Mouse (Mus musculus): ENCODE data around the gene Slc25a48.
A peak's percentile ranks its signal among the peaks of the same experiment; 100 is the strongest.

Slc25a48 gene

GRCm38 (mm10) chr13:56449239-56450030 is 11.3 kb downstream of the Slc25a48 start:
- no peak for DNase-seq (ENCODE audit: low read depth, low spot score)

GRCm38 (mm10) chr13:56450035-56450434 is 11.9 kb downstream of the Slc25a48 start:
- no peak for DNase-seq (ENCODE audit: low read depth, low spot score)

GRCm38 (mm10) chr13:56458001-56458400 is 19.8 kb downstream of the Slc25a48 start:
- DNase-seq (ENCODE audit: low read depth, low spot score) = no peak

GRCm38 (mm10) chr13:56461460-56461859 is 23.3 kb downstream of the Slc25a48 start:
- no peak for DNase-seq (ENCODE audit: low read depth, low spot score)

GRCm38 (mm10) chr13:56462791-56463190 is 24.6 kb downstream of the Slc25a48 start:
- no peak for DNase-seq (ENCODE audit: low read depth, low spot score)

GRCm38 (mm10) chr13:56463261-56463660 is 25.1 kb downstream of the Slc25a48 start:
- DNase-seq (ENCODE audit: low read depth, low spot score) = no peak

GRCm38 (mm10) chr13:56463750-56464149 is 25.6 kb downstream of the Slc25a48 start:
- DNase-seq (ENCODE audit: low read depth, low spot score) = no peak

- DNase-seq (ENCODE audit: low read depth, low spot score) = no peak
Measured at GRCm38 (mm10) chr13:56467786-56468185, 29.6 kb downstream of the Slc25a48 start.

GRCm38 (mm10) chr13:56468536-56468935 is 30.4 kb downstream of the Slc25a48 start:
- DNase-seq (ENCODE audit: low read depth, low spot score) = no peak

GRCm38 (mm10) chr13:56471211-56471610 is 33.1 kb downstream of the Slc25a48 start:
- no peak for DNase-seq (ENCODE audit: low read depth, low spot score)

- no peak for DNase-seq (ENCODE audit: low read depth, low spot score)
Measured at GRCm38 (mm10) chr13:56471951-56472350, 33.8 kb downstream of the Slc25a48 start.

- DNase-seq (ENCODE audit: low read depth, low spot score) = no peak
Measured at GRCm38 (mm10) chr13:56472661-56473060, 34.5 kb downstream of the Slc25a48 start.

GRCm38 (mm10) chr13:56475363-56475762 is 37.2 kb downstream of the Slc25a48 start:
- DNase-seq (ENCODE audit: low read depth, low spot score) = peak; percentile 65

- DNase-seq (ENCODE audit: low read depth, low spot score) = no peak
Measured at GRCm38 (mm10) chr13:56476790-56477189, 38.6 kb downstream of the Slc25a48 start.

- DNase-seq (ENCODE audit: low read depth, low spot score) = no peak
Measured at GRCm38 (mm10) chr13:56477271-56477670, 39.1 kb downstream of the Slc25a48 start.

GRCm38 (mm10) chr13:56478027-56478426 is 39.9 kb downstream of the Slc25a48 start:
- DNase-seq (ENCODE audit: low read depth, low spot score) = no peak

- DNase-seq (ENCODE audit: low read depth, low spot score) = no peak
Measured at GRCm38 (mm10) chr13:56482146-56482545, 44.0 kb downstream of the Slc25a48 start, which contains the start of gene Il9. Il9 (minus strand) TSS chr13:56482246.

- DNase-seq (ENCODE audit: low read depth, low spot score) = no peak
Measured at GRCm38 (mm10) chr13:56488012-56488411, 49.9 kb downstream of the Slc25a48 start.

- no peak for DNase-seq (ENCODE audit: low read depth, low spot score)
Measured at GRCm38 (mm10) chr13:56494440-56494839, 56.3 kb downstream of the Slc25a48 start.

- DNase-seq (ENCODE audit: low read depth, low spot score) = peak; percentile 16
Measured at GRCm38 (mm10) chr13:56500132-56500531, 62.0 kb downstream of the Slc25a48 start.

- DNase-seq (ENCODE audit: low read depth, low spot score) = no peak
Measured at GRCm38 (mm10) chr13:56500636-56501035, 62.5 kb downstream of the Slc25a48 start.

GRCm38 (mm10) chr13:56501866-56502420 is 63.8 kb downstream of the Slc25a48 start:
- DNase-seq (ENCODE audit: low read depth, low spot score) = no peak

- no peak for DNase-seq (ENCODE audit: low read depth, low spot score)
Measured at GRCm38 (mm10) chr13:56506871-56507496, 68.8 kb downstream of the Slc25a48 start.

Data from R1 (cell line).